Mouse (Mus musculus) MEL (cell line): ENCODE results near the gene Cacna1h. TPM values are rescaled to one million over a fixed set of nuclear protein-coding genes. Genes with fewer than 3 reads are reported as not detected.

Experiments used
- DNase-seq: peaks from one replicate; pipeline ENCODE4 v3.0.0; 2011; ENCODE audit warnings: low read depth, low spot score
- H3K27ac ChIP-seq: 2 replicates; pipeline ENCODE4 v1.5.1; 2012; ENCODE audit warnings: low read depth, mild to moderate bottlenecking, control low read depth, low read length, moderate library complexity; ENCODE audit not compliant: control insufficient read depth
- H3K27me3 ChIP-seq, 2 experiments: fragments of 150-350 bp in 1 of 2; sonication (generic) in 1 of 2; 2 replicates each; pipeline ENCODE4 v1.6.1; 2012; ENCODE audit warnings: low read length in 2 of 2, mild to moderate bottlenecking in 2 of 2, improper control_type of control experiment in 1 of 2, moderate library complexity in 1 of 2; ENCODE audit not compliant: insufficient read depth in 2 of 2, control insufficient read depth in 1 of 2
- H3K36me3 ChIP-seq, 2 experiments: 2 replicates each; pipeline ENCODE4 v1.6.1; 2012 to 2014; ENCODE audit warnings: low read length in 2 of 2, improper control_type of control experiment in 1 of 2, inconsistent platforms in 1 of 2, mild to moderate bottlenecking in 1 of 2; ENCODE audit not compliant: insufficient read depth in 2 of 2, control insufficient read depth in 1 of 2
- H3K4me1 ChIP-seq, 2 experiments: fragments of 150-350 bp in 1 of 2; sonication (generic) in 1 of 2; 2 replicates each; pipeline ENCODE4 v1.6.1; 2012; ENCODE audit warnings: low read length in 2 of 2, improper control_type of control experiment in 1 of 2, mild to moderate bottlenecking in 1 of 2; ENCODE audit not compliant: insufficient read depth in 2 of 2, control insufficient read depth in 1 of 2
- H3K4me3 ChIP-seq, 2 experiments: fragments of 150-350 bp in 1 of 2; sonication (generic) in 1 of 2; 2 replicates each; pipeline ENCODE4 v1.5.1; 2012; ENCODE audit warnings: low read depth in 2 of 2, low read length in 2 of 2, mild to moderate bottlenecking in 2 of 2, moderate library complexity in 2 of 2, control low read depth in 1 of 2, improper control_type of control experiment in 1 of 2; ENCODE audit not compliant: control insufficient read depth in 1 of 2, insufficient read depth in 1 of 2
- H3K79me2 ChIP-seq: 2 replicates; pipeline ENCODE4 v1.6.1; 2012; ENCODE audit warnings: mild to moderate bottlenecking, low read length, moderate library complexity; ENCODE audit not compliant: control insufficient read depth, poor library complexity, insufficient read depth
- H3K9ac ChIP-seq: 2 replicates; pipeline ENCODE4 v1.6.1; 2012; ENCODE audit warnings: low read depth, mild to moderate bottlenecking, control low read depth, low read length, moderate library complexity; ENCODE audit not compliant: control insufficient read depth, poor library complexity, severe bottlenecking
- H3K9me3 ChIP-seq: fragments of 150-350 bp; sonication (generic); replicated peaks from 2 replicates; pipeline ENCODE4 v1.6.1; 2012; ENCODE audit warnings: mild to moderate bottlenecking, low read length, improper control_type of control experiment, moderate library complexity; ENCODE audit not compliant: insufficient read depth
- CTCF ChIP-seq, 3 experiments: IDR thresholded peaks in 2 of 3; conservative IDR thresholded peaks in 1 of 3; 2 replicates each; pipeline ENCODE4 v1.5.1; 2011 to 2012; ENCODE audit warnings: low read length in 3 of 3, low read depth in 2 of 3, mild to moderate bottlenecking in 2 of 3, improper control_type of control experiment in 1 of 3, inconsistent platforms in 1 of 3, mixed read lengths in 1 of 3, moderate library complexity in 1 of 3; ENCODE audit not compliant: control insufficient read depth in 1 of 3, insufficient read depth in 1 of 3, poor library complexity in 1 of 3, severe bottlenecking in 1 of 3
- ELF1 ChIP-seq: IDR thresholded peaks from 2 replicates; pipeline ENCODE4 v1.6.1; 2014; ENCODE audit warnings: low read depth, mild to moderate bottlenecking, inconsistent platforms, low read length, improper control_type of control experiment, moderate library complexity
- EP300 ChIP-seq, 2 experiments: IDR thresholded peaks; 2 replicates each; pipeline ENCODE4 v1.6.1; 2011; ENCODE audit warnings: improper control_type of control experiment in 2 of 2, low read length in 2 of 2, low read depth in 1 of 2, mild to moderate bottlenecking in 1 of 2
- GATA1 ChIP-seq: IDR thresholded peaks from 2 replicates; pipeline ENCODE4 v1.6.1; 2011; ENCODE audit warnings: low read depth, low read length, improper control_type of control experiment
- HCFC1 ChIP-seq: IDR thresholded peaks from 2 replicates; pipeline ENCODE4 v1.6.1; 2012; ENCODE audit warnings: low read depth, mild to moderate bottlenecking, inconsistent platforms, low read length, improper control_type of control experiment, moderate library complexity
- JUND ChIP-seq: IDR thresholded peaks from 2 replicates; pipeline ENCODE4 v1.6.1; 2011; ENCODE audit warnings: low read depth, mild to moderate bottlenecking, improper control_type of control experiment, low read length
- KAT2A ChIP-seq: conservative IDR thresholded peaks from 2 replicates; pipeline ENCODE4 v1.6.1; 2012; ENCODE audit warnings: low read depth, low read length, improper control_type of control experiment, inconsistent platforms
- MAFK ChIP-seq: IDR thresholded peaks from 2 replicates; pipeline ENCODE4 v1.6.1; 2011; ENCODE audit warnings: low read depth, mild to moderate bottlenecking, low read length, improper control_type of control experiment, borderline replicate concordance
- MAZ ChIP-seq: IDR thresholded peaks from 2 replicates; pipeline ENCODE4 v1.6.1; 2012; ENCODE audit warnings: low read depth, mild to moderate bottlenecking, inconsistent platforms, low read length, improper control_type of control experiment
- MEF2A ChIP-seq: IDR thresholded peaks from 2 replicates; pipeline ENCODE4 v1.6.1; 2014; ENCODE audit warnings: low read depth, mild to moderate bottlenecking, inconsistent platforms, low read length, improper control_type of control experiment; ENCODE audit not compliant: poor library complexity, insufficient replicate concordance, severe bottlenecking; ENCODE audit errors: extremely low read depth
- MYB ChIP-seq: IDR thresholded peaks from 2 replicates; pipeline ENCODE4 v1.6.1; 2011; ENCODE audit warnings: mild to moderate bottlenecking, low read depth, low read length, improper control_type of control experiment
- NRF1 ChIP-seq: IDR thresholded peaks from 2 replicates; pipeline ENCODE4 v1.6.1; 2014; ENCODE audit warnings: low read depth, mild to moderate bottlenecking, inconsistent platforms, low read length, improper control_type of control experiment, moderate library complexity; ENCODE audit not compliant: poor library complexity, insufficient read depth, severe bottlenecking
- POLR2A ChIP-seq, 2 experiments: IDR thresholded peaks; 2 replicates each; pipeline ENCODE4 v1.6.1; 2011 to 2012; ENCODE audit warnings: low read length in 2 of 2, mild to moderate bottlenecking in 2 of 2, control low read depth in 1 of 2, improper control_type of control experiment in 1 of 2, low read depth in 1 of 2, moderate library complexity in 1 of 2; ENCODE audit not compliant: control insufficient read depth in 1 of 2, insufficient read depth in 1 of 2, poor library complexity in 1 of 2
- POLR2AphosphoS2 ChIP-seq: IDR thresholded peaks from 2 replicates; pipeline ENCODE4 v1.6.1; 2011; ENCODE audit warnings: low read length, improper control_type of control experiment
- RAD21 ChIP-seq: IDR thresholded peaks from 2 replicates; pipeline ENCODE4 v1.6.1; 2011; ENCODE audit warnings: mild to moderate bottlenecking, low read depth, low read length, improper control_type of control experiment
- SIN3A ChIP-seq: IDR thresholded peaks from 2 replicates; pipeline ENCODE4 v1.6.1; 2012; ENCODE audit warnings: low read length, improper control_type of control experiment, inconsistent platforms
- TCF12 ChIP-seq: IDR thresholded peaks from 2 replicates; pipeline ENCODE4 v1.6.1; 2014; ENCODE audit warnings: low read depth, mild to moderate bottlenecking, inconsistent platforms, low read length, improper control_type of control experiment, moderate library complexity
- UBTF ChIP-seq: IDR thresholded peaks from 2 replicates; pipeline ENCODE4 v1.6.1; 2012; ENCODE audit warnings: low read depth, mild to moderate bottlenecking, inconsistent platforms, low read length, improper control_type of control experiment, moderate library complexity, borderline replicate concordance; ENCODE audit not compliant: insufficient read depth
- USF1 ChIP-seq: IDR thresholded peaks from 2 replicates; pipeline ENCODE4 v1.6.1; 2014; ENCODE audit warnings: low read depth, mild to moderate bottlenecking, inconsistent platforms, low read length, improper control_type of control experiment, moderate library complexity
- USF2 ChIP-seq, 2 experiments: IDR thresholded peaks; 2 replicates each; pipeline ENCODE4 v1.6.1; 2011 to 2012; ENCODE audit warnings: improper control_type of control experiment in 2 of 2, low read length in 2 of 2, borderline replicate concordance in 1 of 2, inconsistent platforms in 1 of 2, low read depth in 1 of 2, mild to moderate bottlenecking in 1 of 2; ENCODE audit not compliant: insufficient read depth in 1 of 2
- ZMIZ1 ChIP-seq: IDR thresholded peaks from 2 replicates; pipeline ENCODE4 v1.6.1; 2012; ENCODE audit warnings: low read depth, mild to moderate bottlenecking, inconsistent platforms, low read length, improper control_type of control experiment, moderate library complexity
- ZNF384 ChIP-seq: IDR thresholded peaks from 2 replicates; pipeline ENCODE4 v1.6.1; 2012; ENCODE audit warnings: low read depth, mild to moderate bottlenecking, inconsistent platforms, low read length, improper control_type of control experiment
- polyA plus RNA-seq, 2 experiments: library from polyadenylated mRNA; stranded (reverse) in 1 of 2; unstranded in 1 of 2; fragments of >175 nt in 1 of 2; fragments of >200 nt in 1 of 2; gene quantifications; 2 replicates each; pipeline versions ENCODE4 v1.2.1 to v1.2.4; 2012; ENCODE audit warnings: low replicate concordance in 2 of 2, low read depth in 1 of 2; ENCODE audit not compliant: insufficient read length in 2 of 2, insufficient read depth in 1 of 2, missing spikeins in 1 of 2
- total RNA-seq: library from RNA; depleted of rRNA; stranded (reverse); fragments of 300-350 nt; gene quantifications from 2 replicates; pipeline ENCODE4 v1.2.3, GENCODE M21; 2012

The Cacna1h gene
- total and polyA plus RNA-seq, 3 experiments, result 0.25 to 0.31 TPM; not detected in 1

- TF ChIP-seq MEF2A (no peak), RAD21 (no peak), GATA1 (no peak), HCFC1 (no peak), JUND (no peak), USF2 (IDR thresholded peaks at IDR 0.05; ENCODE audit: borderline replicate concordance in 1 of 2, insufficient read depth in 1 of 2, low read depth in 1 of 2, low read length in 2 of 2) (no peak), ELF1 (no peak), SIN3A (no peak), ZNF384 (no peak), ZMIZ1 (no peak), CTCF (IDR thresholded peaks at IDR 0.05 in 2 of 3, conservative IDR thresholded peaks at IDR 0.05 in 1 of 3; ENCODE audit: control insufficient read depth in 1 of 3, insufficient read depth in 1 of 3, low read depth in 2 of 3, low read length in 3 of 3, poor library complexity in 1 of 3, severe bottlenecking in 1 of 3) (no peak)
- Histone ChIP-seq H3K27me3 (peaks cover 1 to 5% of the 10 kb centered on the region in 2 experiments), H3K9me3 (no peaks in the 10 kb centered on the region), H3K36me3 (no peaks in the 10 kb centered on the region), H3K27ac (no peak overlapping the region), H3K9ac (no peak overlapping the region), H3K4me1 (no peaks in the 10 kb centered on the region), H3K79me2 (no peaks in the 10 kb centered on the region), H3K4me3 (no peak overlapping the region)
- no peak for DNase-seq
Measured at GRCm38 (mm10) chr17:25450329-25450728, 16.7 kb upstream of the Cacna1h start.

GRCm38 (mm10) chr17:25447865-25448264, 14.3 kb upstream of the Cacna1h start:
- TF ChIP-seq MAFK (no peak), NRF1 (no peak), RAD21 (no peak), KAT2A (no peak), TCF12 (no peak), USF1 (no peak), ELF1 (no peak), USF2 (IDR thresholded peaks at IDR 0.05; ENCODE audit: borderline replicate concordance in 1 of 2, insufficient read depth in 1 of 2, low read depth in 1 of 2, low read length in 2 of 2) (no peak), EP300 (IDR thresholded peaks at IDR 0.05; ENCODE audit: low read depth in 1 of 2, low read length in 2 of 2) (no peak), POLR2AphosphoS2 (no peak), UBTF (no peak), MYB (no peak), ZMIZ1 (no peak), MAZ (no peak), JUND (no peak), POLR2A (IDR thresholded peaks at IDR 0.05; ENCODE audit: control insufficient read depth in 1 of 2, insufficient read depth in 1 of 2, low read depth in 1 of 2, low read length in 2 of 2, poor library complexity in 1 of 2) (no peak)
- H3K27me3 ChIP-seq, result peaks cover 1 to 7% of the 10 kb centered on the region in 2 experiments

More at GRCm38 (mm10) chr17:25447865-25448264, 14.3 kb upstream of the Cacna1h start:
- H3K79me2 ChIP-seq, result no peaks in the 10 kb centered on the region
- H3K27ac ChIP-seq, result no peak overlapping the region
- no peak overlapping the region for H3K9ac ChIP-seq
- H3K4me1 ChIP-seq, result no peaks in the 10 kb centered on the region
- DNase-seq, result no peak
- no peak overlapping the region for H3K4me3 ChIP-seq
- no peaks in the 10 kb centered on the region for H3K9me3 ChIP-seq
- H3K36me3 ChIP-seq, result no peaks in the 10 kb centered on the region
